Mouse (Mus musculus) olfactory bulb, adult 2 months (tissue): Measurements from ENCODE around the gene Tmem108.

Experiments used
- CTCF ChIP-seq: fragments of 200-500 bp; IDR thresholded peaks from 2 replicates; pipeline ENCODE4 v1.5.1; 2012; ENCODE audit warnings: low read depth, mild to moderate bottlenecking, low read length, moderate library complexity; ENCODE audit not compliant: insufficient read depth
- POLR2A ChIP-seq: fragments of 200-500 bp; IDR thresholded peaks from 2 replicates; pipeline ENCODE4 v1.6.1; 2012; ENCODE audit warnings: mild to moderate bottlenecking, low read depth, low read length, moderate library complexity; ENCODE audit not compliant: insufficient read depth

DNA sequence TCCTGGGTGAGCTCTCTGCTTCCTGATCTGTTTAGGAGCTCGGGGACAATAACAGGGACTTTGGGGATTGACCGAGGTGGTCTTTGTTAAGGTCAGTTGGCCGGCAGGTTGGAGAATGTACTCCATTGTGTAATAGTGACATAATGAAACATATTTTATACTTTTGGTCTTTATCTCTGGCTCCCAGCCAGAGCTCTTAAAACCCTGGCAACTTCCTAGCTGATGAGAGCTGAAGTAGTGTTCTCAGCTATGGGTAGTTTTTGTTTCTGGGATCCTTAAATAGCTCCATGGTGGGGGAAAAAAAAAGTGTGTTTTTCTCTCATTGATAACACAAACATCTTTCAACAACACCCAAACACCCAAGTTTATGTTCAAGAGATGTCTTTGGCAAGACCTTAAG, 321.0 kb downstream of the Tmem108 start:
- TF ChIP-seq CTCF (no peak), POLR2A (no peak)
